Comparison of ENCODE assay signal across 8 mouse cellular contexts in genomic region chr16:22265849-22266376, GRCm38 (mm10). TPM values are rescaled to one million over a fixed set of nuclear protein-coding genes. Genes with fewer than 3 reads are reported as not detected.
DNase-seq lines count a peak whose midpoint lies in the region; ATAC-seq and TF ChIP-seq lines count a peak whose summit lies in the region.

Gene Tra2b (minus strand): TSS chr16:22266005.

- no peaks in the 10 kb centered on the region for H3K27me3 ChIP-seq in G1E (ENCODE audit: insufficient read depth, low read length)
- no peaks in the 10 kb centered on the region for H3K27me3 ChIP-seq in forebrain, postnatal 0 days (ENCODE audit: insufficient read depth, low read length)
- no peaks in the 10 kb centered on the region for H3K27me3 ChIP-seq in lung, embryonic 15.5 days

- peak within 1 kb of the TSS; percentile 78 for H3K4me3 ChIP-seq in G1E (ENCODE audit: low read depth, low read length)
- H3K4me3 ChIP-seq in forebrain, postnatal 0 days (ENCODE audit: low read depth, low read length): peak within 1 kb of the TSS; percentile 87
- peak within 1 kb of the TSS; percentile 88 for H3K4me3 ChIP-seq in lung, embryonic 15.5 days

- ATAC-seq in G1E (ENCODE audit: extremely low read depth, insufficient number of reproducible peaks, low FRiP score, poor library complexity, severe bottlenecking): peak; percentile 92
- ATAC-seq in forebrain, postnatal 0 days: peak; percentile 97
- peak; percentile 98 for ATAC-seq in lung, embryonic 15.5 days (ENCODE audit: borderline replicate concordance, extremely low read depth, low FRiP score, low TSS enrichment)

- under 1% methylated on average over 33 of the region's 38 CpGs for WGBS in forebrain, postnatal 0 days
- WGBS in lung, embryonic 15.5 days: under 1% methylated on average over 38 of the region's 38 CpGs

- peak within 1 kb of the TSS; percentile 93 for H3K9ac ChIP-seq in forebrain, postnatal 0 days
- H3K9ac ChIP-seq in lung, embryonic 15.5 days: peak within 1 kb of the TSS; percentile 95

- peaks cover 19% of the 10 kb centered on the region for H3K4me1 ChIP-seq in G1E (ENCODE audit: insufficient read depth, low read depth, low read length)
- peaks cover 10% of the 10 kb centered on the region; the same call in 1 of the 2 replicates for H3K4me1 ChIP-seq in forebrain, postnatal 0 days (ENCODE audit: insufficient read depth)
- H3K4me1 ChIP-seq in lung, embryonic 15.5 days: peaks cover 24% of the 10 kb centered on the region

- no peak for TF ChIP-seq CTCF in G1E (IDR thresholded peaks at IDR 0.05; ENCODE audit: low read depth, low read length)
- TF ChIP-seq CTCF in forebrain, postnatal 0 days (IDR thresholded peaks at IDR 0.05; ENCODE audit: low read depth): peak; percentile 70

- H3K27ac ChIP-seq in forebrain, postnatal 0 days (ENCODE audit: low read depth, low read length): peak within 1 kb of the TSS; percentile 97
- H3K27ac ChIP-seq in lung, embryonic 15.5 days: peak within 1 kb of the TSS; percentile 97

- no peaks in the 10 kb centered on the region for H3K9me3 ChIP-seq in G1E (replicated peaks)
- no peaks in the 10 kb centered on the region for H3K9me3 ChIP-seq in forebrain, postnatal 0 days (ENCODE audit: low read length)
- H3K9me3 ChIP-seq in lung, embryonic 15.5 days: no peaks in the 10 kb centered on the region

- H3K36me3 ChIP-seq in G1E (replicated peaks): peaks cover 8% of the 10 kb centered on the region
- H3K36me3 ChIP-seq in forebrain, postnatal 0 days (ENCODE audit: insufficient read depth): no peaks in the 10 kb centered on the region
- H3K36me3 ChIP-seq in lung, embryonic 15.5 days: no peaks in the 10 kb centered on the region

- peak; percentile 95 for DNase-seq in G1E (ENCODE audit: low spot score)
- DNase-seq in cerebellum, adult 18-20 months: peak; percentile 97 to 98
- DNase-seq in forebrain, postnatal 0 days: peak; percentile 99
- peak; percentile 98 for DNase-seq in heart, postnatal 4 days
- DNase-seq in layer of hippocampus, adult 8-10 months (ENCODE audit: low spot score in 2 of 2): peak; percentile 96
- peak; percentile 95 for DNase-seq in ovary, adult 18-20 months (ENCODE audit: low spot score)
- peak; percentile 98 for DNase-seq in thymus, postnatal 0 days (ENCODE audit: low spot score)

- peak within 1 kb of the TSS; percentile 69 for H3K4me2 ChIP-seq in forebrain, postnatal 0 days (ENCODE audit: low read depth)
- H3K4me2 ChIP-seq in lung, embryonic 15.5 days: peak within 1 kb of the TSS; percentile 65

RNA-seq across cellular contexts. Expression of gene Tra2b, which starts in this region (rescaled TPM):
- total RNA-seq in G1E (2014; fragmentation: Nextera tagmentation) (350 and 355 TPM in 2 replicates), G1E (2017) (385 and 499 TPM in 2 replicates)
- 95.9 and 106 TPM in 2 replicates for polyA plus RNA-seq in G1E (2012)
- 185 and 216 TPM in 2 replicates for total RNA-seq in forebrain, postnatal 0 days (2014; rRNA removed)
- polyA plus RNA-seq in forebrain, postnatal 0 days (2015; fragmentation: Nextera tagmentation; extraction: Ambion mirVana): 248 and 267 TPM in 2 replicates
- total RNA-seq in heart, postnatal 4 days (2021): 100 to 1,000 TPM; 113 to 120 TPM
- 10 to 100 TPM; 74.6 to 85.5 (median 80.0) TPM for total RNA-seq in layer of hippocampus, adult 8-10 months (2022)
- polyA plus RNA-seq in lung, embryonic 15.5 days (2015; fragmentation: Nextera tagmentation; extraction: Ambion mirVana): 421 and 424 TPM in 2 replicates
- 414 and 431 TPM in 2 replicates for polyA plus RNA-seq in thymus, postnatal 0 days (2015; fragmentation: Nextera tagmentation; extraction: Ambion mirVana)

Comparison
In these comparisons a context has a peak if more than half of its experiments do, and no peak if none do; other contexts are left out.
1. Peak in every context shown above with its lines: DNase-seq, ATAC-seq, H3K4me3 ChIP-seq and H3K27ac ChIP-seq.